Mouse (Mus musculus): ENCODE results near the gene Ncoa7. TPM values are rescaled to one million over a fixed set of nuclear protein-coding genes. Genes with fewer than 3 reads are reported as not detected.

Gene Ncoa7
- polyA plus RNA-seq, 1 experiment = 2.7 TPM

DNA sequence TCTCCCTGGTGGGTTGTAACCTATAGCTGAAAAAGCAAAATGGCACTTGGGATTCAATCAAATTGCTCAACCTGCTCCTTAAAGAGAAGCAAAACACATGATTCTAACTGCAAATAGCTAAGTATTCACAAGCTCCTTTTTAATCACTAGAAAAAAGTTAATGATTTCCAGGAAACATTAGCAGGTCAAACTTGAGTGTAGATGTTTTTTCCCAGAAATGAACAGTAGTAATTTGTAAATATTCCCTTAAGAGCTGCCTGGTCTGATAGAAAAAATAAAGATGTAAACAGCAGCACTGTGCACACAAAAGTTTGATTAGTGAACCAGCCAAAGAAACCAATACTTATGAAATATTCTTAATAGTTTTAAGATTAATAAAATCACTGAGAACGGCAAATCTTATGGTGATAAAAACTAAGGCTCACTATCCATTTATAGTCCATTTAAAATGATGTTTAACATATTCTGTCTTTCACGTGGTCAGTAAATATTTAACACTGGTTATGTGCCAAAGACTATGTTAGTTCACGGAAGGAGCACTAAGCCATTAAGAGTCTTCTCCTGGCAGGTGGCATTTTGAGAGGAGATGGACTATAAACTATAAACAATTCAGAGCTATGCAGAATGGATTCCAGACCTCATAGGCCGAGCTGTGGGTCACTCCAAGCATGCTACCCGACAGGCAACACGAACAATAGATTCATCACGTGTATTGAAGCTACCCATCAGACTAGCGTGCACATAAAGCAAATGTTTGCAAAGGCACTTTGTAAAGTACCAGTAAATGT lies 43.6 kb downstream of the Ncoa7 start:
- H3K4me2 ChIP-seq (ENCODE audit: low read depth) = no peak overlapping the region
- no peak overlapping the region for H3K4me3 ChIP-seq
- no peaks in the 10 kb centered on the region for H3K27me3 ChIP-seq (ENCODE audit: control insufficient read depth, insufficient read depth, insufficient read length)
- TF ChIP-seq POLR2AphosphoS2 (IDR thresholded peaks at IDR 0.05; ENCODE audit: insufficient read length, low read depth) (no peak), MAX (IDR thresholded peaks at IDR 0.05; ENCODE audit: low read depth) (no peak), SRF (IDR thresholded peaks at IDR 0.05; ENCODE audit: control insufficient read depth, insufficient read length, low read depth) (no peak), MYOD1 (IDR thresholded peaks at IDR 0.05; ENCODE audit: control insufficient read depth in 1 of 3, insufficient read length in 2 of 3, low read depth in 2 of 3) (no peak), E2F4 (IDR thresholded peaks at IDR 0.05; ENCODE audit: insufficient read depth) (no peak), USF1 (IDR thresholded peaks at IDR 0.05; ENCODE audit: low read depth) (no peak), CEBPB (IDR thresholded peaks at IDR 0.05; ENCODE audit: insufficient read depth, poor library complexity, severe bottlenecking) (no peak), REST (IDR thresholded peaks at IDR 0.05; ENCODE audit: insufficient read depth, insufficient read length) (no peak)
- H3ac ChIP-seq (ENCODE audit: control insufficient read depth, insufficient read length) = no peak overlapping the region
- no peaks in the 10 kb centered on the region for H3K79me2 ChIP-seq (ENCODE audit: control insufficient read depth, insufficient read depth)
- H3K36me3 ChIP-seq (ENCODE audit: control insufficient read depth, insufficient read depth) = no peaks in the 10 kb centered on the region

DNA sequence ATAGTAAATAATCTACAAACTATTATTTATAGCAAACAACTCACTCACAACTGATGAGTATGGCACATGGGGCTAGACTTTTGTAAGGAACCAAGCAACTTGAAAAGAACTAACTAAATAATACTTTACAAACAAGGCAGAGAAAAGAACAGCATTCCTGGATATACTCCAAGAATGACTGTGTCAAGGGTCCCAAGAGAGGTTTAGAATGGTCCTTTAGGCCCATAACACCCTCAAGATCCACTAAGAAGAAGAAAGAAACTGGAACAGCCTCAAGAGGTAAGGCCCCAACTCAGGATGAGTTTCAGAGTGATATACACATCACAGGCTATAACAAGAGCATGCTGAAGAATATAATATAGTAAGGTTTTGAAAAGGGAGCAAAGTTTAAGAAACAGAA lies 47.1 kb downstream of the Ncoa7 start:
- H3K79me2 ChIP-seq (ENCODE audit: control insufficient read depth, insufficient read depth) = no peaks in the 10 kb centered on the region
- TF ChIP-seq MYOG (IDR thresholded peaks at IDR 0.05; ENCODE audit: control insufficient read depth in 1 of 3, insufficient read depth in 1 of 3, insufficient read length in 2 of 3, low read depth in 2 of 3) (no peak), TCF12 (IDR thresholded peaks at IDR 0.05; ENCODE audit: insufficient read depth, poor library complexity, severe bottlenecking) (no peak), MYOD1 (IDR thresholded peaks at IDR 0.05; ENCODE audit: control insufficient read depth in 1 of 3, insufficient read length in 2 of 3, low read depth in 2 of 3) (no peak), MAX (IDR thresholded peaks at IDR 0.05; ENCODE audit: low read depth) (no peak), SRF (IDR thresholded peaks at IDR 0.05; ENCODE audit: control insufficient read depth, insufficient read length, low read depth) (no peak), POLR2AphosphoS2 (IDR thresholded peaks at IDR 0.05; ENCODE audit: insufficient read length, low read depth) (no peak), POLR2A (IDR thresholded peaks at IDR 0.05; ENCODE audit: insufficient read length, low read depth) (no peak), TCF3 (IDR thresholded peaks at IDR 0.05; ENCODE audit: insufficient read length, low read depth) (no peak), USF1 (IDR thresholded peaks at IDR 0.05; ENCODE audit: low read depth) (no peak), CEBPB (IDR thresholded peaks at IDR 0.05; ENCODE audit: insufficient read depth, poor library complexity, severe bottlenecking) (no peak), E2F4 (IDR thresholded peaks at IDR 0.05; ENCODE audit: insufficient read depth) (no peak), REST (IDR thresholded peaks at IDR 0.05; ENCODE audit: insufficient read depth, insufficient read length) (no peak)
- no peak overlapping the region for H3K4me3 ChIP-seq

DNA sequence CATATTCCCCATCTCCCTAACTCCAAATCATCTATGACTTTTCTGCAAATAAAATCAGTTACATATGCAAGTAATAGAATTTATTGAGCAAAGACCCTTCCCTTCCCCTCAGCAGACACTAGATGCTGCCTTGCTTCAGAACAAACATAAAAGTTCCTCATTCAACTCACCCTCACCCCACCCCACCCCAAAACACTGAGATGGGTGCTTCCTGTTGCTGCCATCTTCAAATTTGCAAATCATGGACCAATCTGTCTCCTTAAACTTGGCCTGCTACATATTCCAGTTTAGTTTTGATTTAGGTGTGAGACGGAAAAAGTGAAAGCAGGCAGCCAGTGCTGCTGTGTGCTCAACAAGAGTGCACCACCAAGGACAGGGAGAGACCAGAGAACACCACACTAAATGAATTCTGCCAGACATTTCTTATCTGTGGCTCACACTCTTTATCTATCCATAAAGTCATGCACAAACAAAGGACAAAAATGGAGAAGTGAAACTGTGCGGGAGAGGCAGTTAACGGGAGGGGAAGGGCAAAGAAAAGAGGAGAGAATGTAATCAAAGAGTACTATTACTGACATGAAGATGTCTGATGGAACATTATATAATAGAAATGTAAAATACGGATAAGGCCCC lies 48.2 kb downstream of the Ncoa7 start:
- Histone ChIP-seq H3K79me2 (ENCODE audit: control insufficient read depth, insufficient read depth) (no peaks in the 10 kb centered on the region), H3K4me2 (ENCODE audit: low read depth) (no peak overlapping the region), H3K36me3 (ENCODE audit: control insufficient read depth, insufficient read depth) (no peaks in the 10 kb centered on the region), H3K4me3 (no peak overlapping the region), H3K27me3 (ENCODE audit: control insufficient read depth, insufficient read depth, insufficient read length) (no peaks in the 10 kb centered on the region), H3ac (ENCODE audit: control insufficient read depth, insufficient read length) (no peak overlapping the region)
- TF ChIP-seq POLR2AphosphoS2 (IDR thresholded peaks at IDR 0.05; ENCODE audit: insufficient read length, low read depth) (no peak), MYOG (IDR thresholded peaks at IDR 0.05; ENCODE audit: control insufficient read depth in 1 of 3, insufficient read depth in 1 of 3, insufficient read length in 2 of 3, low read depth in 2 of 3) (no peak), CEBPB (IDR thresholded peaks at IDR 0.05; ENCODE audit: insufficient read depth, poor library complexity, severe bottlenecking) (no peak), E2F4 (IDR thresholded peaks at IDR 0.05; ENCODE audit: insufficient read depth) (no peak), TCF12 (IDR thresholded peaks at IDR 0.05; ENCODE audit: insufficient read depth, poor library complexity, severe bottlenecking) (no peak), TCF3 (IDR thresholded peaks at IDR 0.05; ENCODE audit: insufficient read length, low read depth) (no peak), SRF (IDR thresholded peaks at IDR 0.05; ENCODE audit: control insufficient read depth, insufficient read length, low read depth) (no peak), POLR2A (IDR thresholded peaks at IDR 0.05; ENCODE audit: insufficient read length, low read depth) (no peak), REST (IDR thresholded peaks at IDR 0.05; ENCODE audit: insufficient read depth, insufficient read length) (no peak), USF1 (IDR thresholded peaks at IDR 0.05; ENCODE audit: low read depth) (no peak), MAX (IDR thresholded peaks at IDR 0.05; ENCODE audit: low read depth) (no peak), MYOD1 (IDR thresholded peaks at IDR 0.05; ENCODE audit: control insufficient read depth in 1 of 3, insufficient read length in 2 of 3, low read depth in 2 of 3) (no peak)

More for the DNA sequence above, 47.1 kb downstream of the Ncoa7 start:
- Histone ChIP-seq H3ac (ENCODE audit: control insufficient read depth, insufficient read length) (no peak overlapping the region), H3K36me3 (ENCODE audit: control insufficient read depth, insufficient read depth) (no peaks in the 10 kb centered on the region), H3K27me3 (ENCODE audit: control insufficient read depth, insufficient read depth, insufficient read length) (no peaks in the 10 kb centered on the region), H3K4me2 (ENCODE audit: low read depth) (no peak overlapping the region)

DNA sequence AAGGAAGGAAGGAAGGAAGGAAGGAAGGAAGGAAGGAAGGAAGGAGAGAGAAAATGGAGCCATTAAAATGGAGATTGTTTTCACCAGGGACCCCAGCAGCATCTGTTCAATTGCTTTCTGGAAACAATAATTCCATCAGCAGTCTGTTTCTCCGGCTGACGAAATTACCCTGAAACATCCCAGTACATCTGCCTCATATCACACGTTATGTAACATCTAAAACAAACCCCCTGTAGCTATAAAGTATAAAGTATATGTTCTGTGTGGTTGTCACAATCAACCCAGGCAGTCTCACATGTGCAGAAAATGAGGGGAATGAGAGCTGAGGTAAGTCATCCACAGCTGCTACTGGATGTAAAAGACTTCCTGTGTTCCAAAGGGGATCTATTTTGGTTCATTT lies 49.0 kb downstream of the Ncoa7 start:
- Histone ChIP-seq H3K27me3 (ENCODE audit: control insufficient read depth, insufficient read depth, insufficient read length) (no peaks in the 10 kb centered on the region), H3K36me3 (ENCODE audit: control insufficient read depth, insufficient read depth) (no peaks in the 10 kb centered on the region), H3K4me2 (ENCODE audit: low read depth) (no peak overlapping the region), H3K4me3 (no peak overlapping the region), H3K79me2 (ENCODE audit: control insufficient read depth, insufficient read depth) (no peaks in the 10 kb centered on the region), H3ac (ENCODE audit: control insufficient read depth, insufficient read length) (no peak overlapping the region)
- TF ChIP-seq USF1 (IDR thresholded peaks at IDR 0.05; ENCODE audit: low read depth) (no peak), MYOG (IDR thresholded peaks at IDR 0.05; ENCODE audit: control insufficient read depth in 1 of 3, insufficient read depth in 1 of 3, insufficient read length in 2 of 3, low read depth in 2 of 3) (no peak), TCF3 (IDR thresholded peaks at IDR 0.05; ENCODE audit: insufficient read length, low read depth) (no peak), CEBPB (IDR thresholded peaks at IDR 0.05; ENCODE audit: insufficient read depth, poor library complexity, severe bottlenecking) (no peak), POLR2AphosphoS2 (IDR thresholded peaks at IDR 0.05; ENCODE audit: insufficient read length, low read depth) (no peak), POLR2A (IDR thresholded peaks at IDR 0.05; ENCODE audit: insufficient read length, low read depth) (no peak), REST (IDR thresholded peaks at IDR 0.05; ENCODE audit: insufficient read depth, insufficient read length) (no peak), SRF (IDR thresholded peaks at IDR 0.05; ENCODE audit: control insufficient read depth, insufficient read length, low read depth) (no peak), MAX (IDR thresholded peaks at IDR 0.05; ENCODE audit: low read depth) (no peak), TCF12 (IDR thresholded peaks at IDR 0.05; ENCODE audit: insufficient read depth, poor library complexity, severe bottlenecking) (no peak), MYOD1 (IDR thresholded peaks at IDR 0.05; ENCODE audit: control insufficient read depth in 1 of 3, insufficient read length in 2 of 3, low read depth in 2 of 3) (no peak), E2F4 (IDR thresholded peaks at IDR 0.05; ENCODE audit: insufficient read depth) (no peak)

Measured in myocyte (in vitro differentiated cells).